Mouse (Mus musculus): ENCODE results near the gene Nfya.
"Not testable (repeated sequence)": the region's sequence is repeated elsewhere in the genome, so short reads cannot be mapped to it uniquely, and the experiment has no call there.

Gene Nfya

DNA sequence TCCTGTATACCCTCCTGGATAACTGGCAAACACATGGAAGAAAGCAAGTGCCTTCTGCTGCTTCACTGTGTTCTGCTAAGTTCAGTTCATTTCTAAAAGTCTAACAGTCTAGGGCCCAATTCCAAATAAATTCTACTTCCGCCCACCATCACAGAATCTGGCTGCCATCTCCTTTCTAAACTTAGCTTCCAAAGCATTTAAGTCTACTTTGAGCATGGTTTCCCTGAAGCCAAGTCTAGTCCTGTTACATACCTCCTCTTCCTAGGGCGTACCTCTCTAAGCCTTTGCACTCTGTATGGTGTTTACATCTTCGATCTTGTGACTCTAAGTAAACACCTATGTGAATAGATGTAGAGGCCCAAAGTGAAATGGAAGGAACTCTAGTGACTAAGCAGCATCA is 17.1 kb downstream of the Nfya start:
- no peak for DNase-seq (ENCODE audit: low spot score)

DNA sequence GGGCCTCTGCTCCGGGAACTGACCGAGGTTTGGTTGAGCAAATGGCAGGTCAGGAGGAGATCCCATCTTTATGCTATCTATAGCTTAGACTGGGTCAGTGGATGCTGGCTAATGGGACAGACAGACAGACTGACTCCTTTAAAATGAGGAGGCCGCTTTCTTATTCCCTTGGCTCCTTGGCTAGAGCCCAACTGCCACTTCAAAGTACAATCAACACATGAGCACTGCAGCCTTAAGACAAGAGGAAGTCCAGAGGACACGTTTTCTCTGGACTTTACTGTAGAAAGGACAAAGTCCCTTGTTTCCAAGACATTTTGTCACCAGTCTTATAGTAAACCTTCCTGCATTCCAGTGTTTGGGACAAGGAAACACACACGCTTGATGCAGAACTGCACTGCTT is 18.3 kb downstream of the Nfya start:
- no peak for DNase-seq (ENCODE audit: low spot score)

DNA sequence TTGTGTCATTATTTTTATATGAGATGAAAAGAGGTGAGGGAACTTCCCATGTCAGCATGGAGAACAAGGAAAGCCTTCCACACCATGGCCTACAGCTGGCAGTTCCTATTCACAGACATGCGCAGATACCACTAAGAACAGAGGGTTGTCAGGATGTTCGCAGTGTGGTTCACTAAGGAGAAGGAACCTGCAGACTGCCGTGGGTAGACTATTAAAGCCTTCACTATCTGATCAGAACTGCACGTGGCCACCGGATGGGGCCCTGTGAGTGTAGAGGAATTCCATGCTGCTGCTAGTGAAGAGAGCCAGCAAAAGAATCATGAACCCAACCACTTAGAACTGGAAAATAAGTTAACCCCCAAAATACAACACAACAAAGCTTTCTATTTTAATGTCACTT is 20.3 kb downstream of the Nfya start:
- no peak for DNase-seq (ENCODE audit: low spot score)

DNA sequence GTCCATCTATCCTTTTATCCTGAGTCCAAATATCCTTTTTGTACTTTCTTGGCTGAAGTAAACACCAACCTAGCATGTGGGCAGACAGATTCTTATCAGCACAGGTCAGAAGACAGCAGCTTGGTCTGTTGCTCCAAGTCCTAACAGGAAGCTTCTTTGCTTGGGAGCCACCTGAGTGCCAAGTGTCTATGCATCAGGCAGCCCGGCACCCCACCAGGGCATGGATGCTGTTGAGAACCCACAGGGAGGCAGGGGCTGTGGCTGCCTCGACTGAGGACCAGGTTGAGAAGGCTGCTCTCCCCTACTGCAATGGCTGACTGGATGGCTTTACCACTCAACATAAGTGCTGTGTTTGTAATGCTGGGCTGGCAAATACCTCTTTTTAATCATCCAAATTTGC is 21.0 kb downstream of the Nfya start:
- no peak for DNase-seq (ENCODE audit: low spot score)

- DNase-seq (ENCODE audit: low spot score): no peak
These were observed 23.8 kb downstream of the Nfya start for GRCm38 (mm10) chr17:48385786-48386461.

- DNase-seq (ENCODE audit: low spot score): no peak
These were observed 30.7 kb downstream of the Nfya start for GRCm38 (mm10) chr17:48379050-48379449.

DNA sequence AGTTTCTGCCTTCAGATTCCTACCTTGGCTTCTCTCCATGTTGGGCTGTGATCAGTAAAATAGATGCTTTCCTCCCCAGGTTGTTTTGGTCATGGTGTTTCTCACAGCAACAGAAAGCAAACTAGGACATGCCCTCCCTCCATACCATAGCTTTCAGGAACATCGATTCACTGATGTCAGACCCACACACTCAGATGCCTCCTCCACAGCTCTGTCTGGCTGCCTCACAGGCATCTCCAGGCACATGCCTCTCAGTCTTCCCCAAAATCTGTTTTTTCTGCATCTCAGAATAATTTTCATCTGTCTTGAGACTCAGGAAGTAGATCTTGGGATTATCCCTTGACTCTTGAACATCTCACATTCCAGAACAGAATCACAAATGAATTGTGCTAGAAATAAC is 33.6 kb downstream of the Nfya start:
- DNase-seq (ENCODE audit: low spot score): no peak

DNA sequence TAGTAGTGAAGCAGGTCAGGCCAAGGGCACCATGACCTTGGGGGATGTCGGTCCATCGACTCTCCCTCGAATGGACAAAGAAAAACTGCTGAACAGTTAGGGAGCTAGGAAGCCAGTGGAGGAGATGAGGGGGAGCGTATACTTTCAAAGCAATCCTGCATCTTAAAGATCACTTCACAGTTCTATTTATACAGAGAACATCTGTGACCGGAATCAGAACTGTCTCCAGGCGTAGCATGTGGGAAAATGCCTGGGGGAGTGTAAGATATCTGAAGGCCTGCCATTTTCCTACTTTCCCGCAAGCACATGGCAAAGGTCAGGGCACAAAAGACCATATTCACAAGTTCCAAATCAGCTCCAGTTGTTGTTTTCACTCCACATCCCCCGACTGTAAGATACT is 36.7 kb downstream of the Nfya start:
- no peak for DNase-seq (ENCODE audit: low spot score)

GRCm38 (mm10) chr17:48371621-48372020 is 38.1 kb downstream of the Nfya start:
- DNase-seq (ENCODE audit: low spot score): no peak

- no peak for DNase-seq (ENCODE audit: low spot score)
These were observed 42.9 kb downstream of the Nfya start for GRCm38 (mm10) chr17:48366806-48367205.

GRCm38 (mm10) chr17:48365511-48366155 is 44.1 kb downstream of the Nfya start:
- peak; percentile 8 for DNase-seq (ENCODE audit: low spot score)

DNA sequence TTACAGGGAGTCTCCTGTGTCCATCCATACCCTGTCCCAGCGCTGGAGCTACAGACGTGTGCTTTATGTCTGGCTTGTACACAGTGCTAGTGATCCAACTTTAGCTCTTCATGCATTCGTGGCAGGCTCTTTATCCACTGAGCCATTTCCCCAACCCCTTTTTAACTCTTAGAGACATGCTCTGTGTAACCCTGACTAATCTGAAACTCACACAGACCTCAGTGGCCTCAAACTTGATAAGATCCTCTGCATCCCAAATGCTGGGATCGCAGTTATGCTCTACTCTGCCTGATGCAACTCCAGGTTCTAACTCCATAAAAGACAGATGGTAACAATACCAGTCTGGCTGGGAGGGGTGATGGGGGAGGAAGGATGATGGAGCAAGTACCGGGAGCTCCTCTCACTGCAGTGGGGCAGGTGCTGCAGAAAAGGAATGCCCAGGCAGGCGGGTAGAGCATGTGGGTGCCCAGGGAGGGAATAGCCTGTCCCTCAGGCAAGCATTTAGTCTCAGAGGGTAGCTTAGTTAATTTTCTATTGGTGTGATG is 46.2 kb downstream of the Nfya start:
- no peak for DNase-seq (ENCODE audit: low spot score)

- DNase-seq (ENCODE audit: low spot score): no peak
These were observed 46.7 kb downstream of the Nfya start for GRCm38 (mm10) chr17:48362966-48363365.

DNA sequence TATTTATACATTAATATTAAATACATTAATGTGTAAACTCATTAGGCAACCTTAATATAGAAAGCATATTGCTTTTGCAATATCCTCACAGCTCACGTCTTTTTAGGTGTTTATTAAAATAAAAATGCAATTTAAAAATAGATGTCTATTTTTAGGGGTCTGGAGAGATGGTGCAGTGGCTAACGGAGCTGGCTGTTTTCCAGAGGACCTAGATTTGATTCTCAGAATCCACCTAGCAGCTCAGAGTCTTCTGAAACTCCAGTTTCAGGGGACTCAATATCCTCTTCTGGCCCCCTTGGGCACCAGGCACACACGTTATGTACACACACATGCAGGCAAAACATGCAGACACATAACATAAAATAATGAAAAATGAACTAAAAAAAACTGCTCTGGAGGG is 47.4 kb downstream of the Nfya start:
- no peak for DNase-seq (ENCODE audit: low spot score)

DNA sequence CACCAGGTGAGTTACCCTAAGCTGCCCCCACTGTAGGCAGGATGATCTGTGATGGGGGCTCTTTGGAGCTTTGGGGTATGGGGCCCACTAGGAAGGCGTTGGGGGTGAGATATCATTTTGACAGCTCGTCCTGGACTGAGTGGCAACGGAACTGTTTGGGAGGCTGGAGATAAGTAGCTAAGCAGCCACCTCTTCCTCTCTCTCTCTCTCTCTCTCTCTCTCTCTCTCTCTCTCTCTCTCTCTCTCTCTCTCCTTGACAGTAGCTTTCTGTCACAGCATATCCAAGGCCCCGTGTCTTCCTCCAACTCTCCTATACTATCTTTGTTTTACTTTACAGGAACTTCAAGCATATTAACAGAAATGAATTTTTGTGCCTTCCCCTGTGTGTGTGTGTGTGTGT is 49.2 kb downstream of the Nfya start:
- DNase-seq (ENCODE audit: low spot score): no peak

DNA sequence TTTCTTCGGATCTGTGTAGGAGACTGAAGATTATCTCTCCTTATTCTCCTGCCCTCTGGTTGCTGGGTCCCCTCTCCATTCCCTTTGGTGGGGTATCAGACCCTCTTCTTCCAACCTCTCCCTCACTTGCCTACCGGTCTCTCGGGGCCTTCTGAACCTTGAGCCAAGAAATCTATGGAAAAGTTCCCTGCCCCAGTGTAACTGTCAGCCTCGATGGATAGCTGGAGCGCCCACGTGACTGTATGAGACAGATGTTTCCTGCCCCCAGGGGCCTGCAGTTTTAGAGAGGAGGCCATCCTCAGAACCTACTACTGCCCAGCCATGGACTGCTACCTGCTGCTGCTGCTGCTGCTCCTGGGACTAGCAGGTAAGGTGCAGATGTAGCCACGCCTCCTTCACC is 50.1 kb downstream of the Nfya start, which contains the start of gene Treml1:
TSS of gene Treml1 (plus strand) at position 301 of the 400 bp plus-strand sequence.
- no peak for DNase-seq (ENCODE audit: low spot score)

DNA sequence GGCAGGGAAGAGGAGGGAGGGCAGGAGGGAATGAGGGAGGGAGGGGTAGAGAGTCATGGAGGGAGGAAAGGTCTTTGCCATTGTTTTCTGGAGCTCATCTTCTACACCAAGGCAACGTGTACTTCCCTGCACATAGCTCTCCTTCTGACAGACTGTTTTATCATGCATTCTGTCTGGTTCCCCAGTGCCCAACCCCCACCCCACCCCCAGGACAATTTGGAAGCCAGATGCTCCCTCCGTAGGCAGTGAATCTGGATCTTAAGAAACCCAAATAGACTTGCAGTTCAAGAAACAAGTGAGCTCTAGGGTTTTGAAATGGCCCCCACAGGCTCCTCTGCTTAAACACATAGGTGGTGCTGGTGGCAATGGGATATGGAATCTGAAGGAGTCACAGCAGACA is 51.8 kb downstream of the Nfya start:
- DNase-seq (ENCODE audit: low spot score): no peak

DNA sequence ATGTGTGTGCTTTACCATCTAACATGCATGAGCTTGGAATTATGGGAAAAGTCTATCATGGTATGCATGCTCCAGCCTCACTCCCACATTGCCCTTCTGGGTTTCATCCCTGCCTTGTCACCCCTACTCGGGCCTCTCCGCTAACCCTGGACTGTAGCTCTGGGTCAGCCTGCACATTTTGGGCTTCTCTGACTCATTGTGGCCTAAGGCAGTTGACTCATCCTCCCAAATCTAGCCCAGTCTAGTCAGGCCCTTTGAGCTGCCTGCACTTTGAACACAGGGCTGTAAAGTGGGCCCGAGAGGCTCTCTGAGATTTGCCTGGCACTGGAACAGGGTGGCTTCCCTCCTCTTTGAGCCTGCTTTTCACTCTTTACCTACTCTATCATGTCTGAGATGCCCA is 53.9 kb downstream of the Nfya start:
- DNase-seq (ENCODE audit: low spot score): no peak

DNA sequence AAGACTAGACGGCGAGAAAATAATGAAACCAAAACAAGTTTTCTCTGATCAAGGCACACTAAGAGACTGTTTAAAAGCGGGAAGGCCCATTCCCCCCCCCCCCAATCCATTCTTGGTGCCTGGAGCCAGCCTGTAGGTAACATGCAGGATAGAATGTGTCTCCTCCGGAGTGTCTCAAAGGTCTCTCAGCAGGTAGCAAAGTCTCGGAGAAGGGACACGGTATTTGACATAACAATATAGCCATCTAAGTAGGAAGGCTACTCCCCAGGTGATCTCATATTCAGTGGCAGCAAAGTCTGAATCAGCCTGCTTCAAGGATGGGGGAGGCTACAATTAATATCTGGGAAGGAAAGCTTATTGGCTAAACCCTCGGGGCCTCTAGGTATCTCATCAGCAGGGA is 56.7 kb downstream of the Nfya start:
- DNase-seq (ENCODE audit: low spot score): not testable (repeated sequence)

DNA sequence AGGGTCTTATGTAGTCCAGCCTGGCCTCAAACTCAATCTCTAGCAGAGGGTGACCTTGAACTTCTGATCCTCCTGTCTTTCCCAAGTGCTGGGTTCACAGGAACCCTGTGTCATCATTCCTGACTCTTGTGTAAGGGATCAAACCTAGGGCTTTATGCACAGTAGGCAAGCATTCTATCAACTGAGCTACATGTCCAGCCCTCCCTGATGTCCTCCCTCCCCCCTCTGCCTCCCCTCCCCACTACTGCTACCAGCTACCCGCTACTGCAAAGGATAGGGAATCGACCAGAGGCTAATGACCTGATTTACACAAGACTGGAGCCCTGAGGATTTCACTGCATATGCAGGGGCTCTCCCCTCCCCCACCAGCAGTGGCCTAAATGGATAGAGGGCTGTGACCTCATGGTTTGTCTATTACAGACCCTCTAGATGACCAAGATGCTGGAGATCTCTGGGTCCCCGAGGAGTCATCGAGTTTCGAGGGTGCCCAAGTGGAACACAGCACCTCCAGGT is 59.0 kb downstream of the Nfya start:
- peak; percentile 4 for DNase-seq (ENCODE audit: low spot score)

DNA sequence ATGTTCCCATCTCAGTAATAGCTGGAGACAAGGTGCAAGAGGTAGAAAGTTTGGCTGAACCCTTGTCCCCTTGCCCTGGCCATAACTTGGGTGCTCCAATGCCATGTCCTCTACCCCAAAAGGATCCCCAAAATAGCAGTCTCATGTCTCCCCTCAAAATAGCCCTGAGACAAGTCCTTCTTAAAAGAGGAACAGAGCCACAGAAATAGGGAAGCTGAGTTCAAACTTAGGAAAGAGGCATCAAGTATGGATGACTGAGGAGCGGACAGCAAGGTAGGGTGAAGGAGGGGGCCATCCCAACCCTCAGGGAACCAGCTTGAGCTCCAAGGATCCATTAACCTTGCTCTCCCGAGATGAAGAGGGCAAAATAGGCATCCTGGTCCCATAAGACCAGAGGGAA is 62.4 kb downstream of the Nfya start:
- DNase-seq (ENCODE audit: low spot score): no peak

GRCm38 (mm10) chr17:48346834-48347233 is 62.9 kb downstream of the Nfya start:
- DNase-seq (ENCODE audit: low spot score): no peak

DNA sequence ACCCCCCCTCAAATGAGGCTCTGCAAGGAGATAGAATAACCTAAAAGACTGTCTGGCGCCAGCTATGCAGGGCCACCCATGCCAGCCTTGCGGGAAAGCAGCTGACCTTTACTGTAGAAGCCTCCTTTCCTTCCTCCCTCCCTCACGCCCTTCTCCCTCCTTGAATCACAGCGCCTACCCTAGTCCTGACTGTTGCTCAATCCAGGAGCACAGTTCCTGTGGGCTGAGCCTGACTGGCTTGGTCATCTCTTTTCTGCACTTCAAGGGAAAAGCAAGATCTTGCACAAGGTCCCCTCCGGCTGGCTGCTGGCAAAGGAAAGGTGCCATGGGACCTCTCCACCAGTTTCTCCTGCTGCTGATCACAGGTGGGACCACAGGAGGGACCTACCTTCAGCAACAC is 63.5 kb downstream of the Nfya start, which contains the start of gene Trem2:
TSS of gene Trem2 (plus strand) at position 171 of the 400 bp plus-strand sequence.
- no peak for DNase-seq (ENCODE audit: low spot score)
